Mouse (Mus musculus) cerebellum, adult 8-10 months (tissue): Measurements from ENCODE around the gene Trim12a.
"Not testable (repeated sequence)": the region's sequence is repeated elsewhere in the genome, so short reads cannot be mapped to it uniquely, and the experiment has no call there.

Source experiments
- DNase-seq: peaks from one replicate; pipeline ENCODE4 v3.0.0; 2022

Trim12a gene

GRCm38 (mm10) chr7:104315369-104316080 lies at the start of gene Trim12a:
Gene Trim12a, minus strand, starts transcription at chr7:104315466.
- not testable (repeated sequence) for DNase-seq

- no peak for DNase-seq
Observed at GRCm38 (mm10) chr7:104353600-104353967, 38.3 kb upstream of the Trim12a start.

GRCm38 (mm10) chr7:104352717-104353599 lies 37.7 kb upstream of the Trim12a start, which contains the start of gene Trim12c:
Gene Trim12c, minus strand, starts transcription at chr7:104353362.
- DNase-seq = no peak

GRCm38 (mm10) chr7:104348043-104348442 lies 32.8 kb upstream of the Trim12a start:
- not testable (repeated sequence) for DNase-seq

GRCm38 (mm10) chr7:104340744-104341143 lies 25.5 kb upstream of the Trim12a start:
- DNase-seq = not testable (repeated sequence)

GRCm38 (mm10) chr7:104335547-104335946 lies 20.3 kb upstream of the Trim12a start:
- not testable (repeated sequence) for DNase-seq

GRCm38 (mm10) chr7:104329171-104329570 lies 13.9 kb upstream of the Trim12a start, which contains the start of gene Trim34b:
Gene Trim34b, plus strand, starts transcription at chr7:104329471.
- not testable (repeated sequence) for DNase-seq

- no peak for DNase-seq
Observed at GRCm38 (mm10) chr7:104322028-104322427, 6.8 kb upstream of the Trim12a start.

- DNase-seq = no peak
Observed at GRCm38 (mm10) chr7:104314796-104315353, 391 bp downstream of the Trim12a start.

- no peak for DNase-seq
Observed at GRCm38 (mm10) chr7:104291638-104292400, 23.4 kb downstream of the Trim12a start.

GRCm38 (mm10) chr7:104290641-104291040 lies 24.6 kb downstream of the Trim12a start:
- DNase-seq = no peak

- DNase-seq = not testable (repeated sequence)
Observed at GRCm38 (mm10) chr7:104287576-104288443, 27.5 kb downstream of the Trim12a start, which contains the start of gene Trim5. Gene Trim5, minus strand, starts transcription at chr7:104288094.

GRCm38 (mm10) chr7:104279361-104279760 lies 35.9 kb downstream of the Trim12a start:
- not testable (repeated sequence) for DNase-seq

GRCm38 (mm10) chr7:104265335-104265734 lies 49.9 kb downstream of the Trim12a start:
- not testable (repeated sequence) for DNase-seq

- not testable (repeated sequence) for DNase-seq
Observed at GRCm38 (mm10) chr7:104260380-104260779, 54.9 kb downstream of the Trim12a start.
